Mouse (Mus musculus) kidney, embryonic 15.5 days (tissue): ENCODE results near the gene Gm21095. TPM values are rescaled to one million over a fixed set of nuclear protein-coding genes. Genes with fewer than 3 reads are reported as not detected.
"Not testable (repeated sequence)": the region's sequence is repeated elsewhere in the genome, so short reads cannot be mapped to it uniquely, and the experiment has no call there.

Experiments used
- ATAC-seq: fragments of 200-750 bp; cut with Nextera tagmentation; replicated peaks from 2 replicates; pipeline ENCODE4 v1.8.0; 2017; ENCODE audit warnings: moderate TSS enrichment; ENCODE audit not compliant: low FRiP score
- H3K27ac ChIP-seq: fragments of 300-500 bp; sonication (generic); 2 replicates; pipeline ENCODE4 v1.5.1; 2015; ENCODE audit warnings: mild to moderate bottlenecking, inconsistent platforms
- H3K27me3 ChIP-seq: fragments of 300-500 bp; sonication (generic); 2 replicates; pipeline ENCODE4 v1.6.1; 2015; ENCODE audit warnings: inconsistent platforms
- H3K36me3 ChIP-seq: fragments of 300-500 bp; sonication (generic); 2 replicates; pipeline ENCODE4 v1.6.1; 2015; ENCODE audit warnings: inconsistent platforms
- H3K4me1 ChIP-seq: fragments of 300-500 bp; sonication (generic); 2 replicates; pipeline ENCODE4 v1.6.1; 2015; ENCODE audit warnings: inconsistent platforms
- H3K4me2 ChIP-seq: fragments of 300-500 bp; sonication (generic); 2 replicates; pipeline ENCODE4 v1.6.1; 2015; ENCODE audit warnings: moderate library complexity, mild to moderate bottlenecking, inconsistent platforms
- H3K4me3 ChIP-seq: fragments of 300-500 bp; sonication (generic); replicated peaks from 2 replicates; pipeline ENCODE4 v1.5.1; 2015; ENCODE audit warnings: mild to moderate bottlenecking, inconsistent platforms
- H3K9ac ChIP-seq: fragments of 300-500 bp; sonication (generic); 2 replicates; pipeline ENCODE4 v1.6.1; 2015; ENCODE audit warnings: mild to moderate bottlenecking, inconsistent platforms
- H3K9me3 ChIP-seq: fragments of 300-500 bp; sonication (generic); replicated peaks from 2 replicates; pipeline ENCODE4 v1.6.1; 2016; ENCODE audit warnings: inconsistent platforms
- WGBS: fragments of 180-500 bp; shearing (Covaris S2); methylation state at CpG from one replicate; pipeline ENCODE4 v1.1.7; 2015; ENCODE audit warnings: mixed read lengths; 5-methylcytosine and 5-hydroxymethylcytosine counted together
- polyA plus RNA-seq: library from polyadenylated mRNA; unstranded; fragments of >200 nt; fragmentation: Nextera tagmentation; extraction: Ambion mirVana; gene quantifications from 2 replicates; pipeline ENCODE4 v1.2.1, GENCODE M21; 2015

The Gm21095 gene
- polyA plus RNA-seq: not detected in 2 replicates

GRCm38 (mm10) chrY:84096979-84097378 is at the start of gene Gm21095:
Gene Gm21095 (plus strand): TSS chrY:84097279.
- not testable (repeated sequence) for H3K9me3 ChIP-seq, H3K27ac ChIP-seq, H3K4me3 ChIP-seq, H3K36me3 ChIP-seq, H3K9ac ChIP-seq, H3K27me3 ChIP-seq, ATAC-seq, H3K4me1 ChIP-seq, H3K4me2 ChIP-seq
- no CpG with 5 or more reads among the region's 6 CpGs for WGBS
